Mouse (Mus musculus) regulatory T cell (primary cell): ENCODE measurements around the gene Tspan32.

ENCODE experiments used
- in situ Hi-C: fragments of 300-600 bp; cut with MboI, MseI; formaldehyde crosslinking; loops from one replicate; pipeline ENCODE4 v1.15.1; 2025; ENCODE audit warnings: high pct_unique_total_duplicates

Tspan32 gene

DNA sequence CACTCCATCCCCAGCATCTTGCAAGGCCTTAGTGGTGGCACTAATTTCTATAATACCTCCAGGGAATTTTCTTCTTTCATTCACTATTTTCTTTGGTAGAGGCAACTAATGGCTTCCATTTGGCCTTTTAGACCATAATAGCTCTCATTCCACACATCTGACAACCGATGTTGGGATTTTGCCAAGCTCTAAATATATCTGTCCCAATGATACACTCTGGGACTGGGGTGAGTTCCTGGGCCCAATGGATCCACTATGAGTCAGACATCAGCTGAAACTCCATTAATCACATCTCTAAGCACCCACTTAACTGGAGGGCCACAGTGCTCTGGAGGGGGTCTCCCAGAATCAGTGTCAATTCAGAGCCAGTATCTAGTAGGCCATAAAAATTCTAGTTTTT lies 27.0 kb downstream of the Tspan32 start:
- in situ Hi-C loops: no loop called here

DNA sequence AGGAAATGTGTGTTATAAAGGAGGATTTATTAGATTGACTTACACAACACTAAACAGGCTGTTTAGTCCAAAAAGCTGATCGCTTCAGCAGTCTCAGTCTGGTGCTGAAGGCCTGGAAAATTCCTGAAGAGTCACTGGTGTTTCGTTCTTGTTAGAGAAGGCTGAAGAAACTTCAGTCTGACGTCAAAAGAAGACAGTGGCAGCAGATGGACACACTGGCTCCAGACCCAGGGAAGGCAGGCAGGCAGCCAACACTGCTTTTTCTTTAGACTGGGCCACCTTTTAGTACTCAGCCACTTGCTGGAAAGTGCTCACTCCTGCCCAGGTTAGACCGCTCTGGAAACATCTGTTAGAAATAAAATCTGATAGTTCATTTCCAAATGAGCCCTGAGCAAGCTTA lies 28.7 kb downstream of the Tspan32 start:
- in situ Hi-C loops: no loop called here

DNA sequence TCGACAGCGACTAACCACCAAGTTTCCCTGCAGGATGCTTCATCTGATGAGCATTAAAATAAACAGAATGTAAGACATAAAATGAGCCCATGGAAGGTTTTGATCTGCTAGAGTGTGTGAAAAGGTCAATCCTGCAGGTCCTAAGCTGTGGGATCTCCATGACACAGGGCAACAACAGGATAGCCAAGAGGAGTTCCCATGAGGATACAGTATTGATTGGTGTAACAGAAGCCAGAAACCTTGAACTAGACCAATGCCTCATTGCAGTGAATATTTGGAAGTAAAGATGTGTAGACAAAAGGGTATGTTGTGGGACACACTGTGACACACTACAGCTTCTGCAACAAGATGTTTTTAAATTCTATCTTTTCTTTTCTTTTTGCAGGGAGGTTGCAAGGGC lies 29.3 kb downstream of the Tspan32 start:
- in situ Hi-C loops: no loop called here

DNA sequence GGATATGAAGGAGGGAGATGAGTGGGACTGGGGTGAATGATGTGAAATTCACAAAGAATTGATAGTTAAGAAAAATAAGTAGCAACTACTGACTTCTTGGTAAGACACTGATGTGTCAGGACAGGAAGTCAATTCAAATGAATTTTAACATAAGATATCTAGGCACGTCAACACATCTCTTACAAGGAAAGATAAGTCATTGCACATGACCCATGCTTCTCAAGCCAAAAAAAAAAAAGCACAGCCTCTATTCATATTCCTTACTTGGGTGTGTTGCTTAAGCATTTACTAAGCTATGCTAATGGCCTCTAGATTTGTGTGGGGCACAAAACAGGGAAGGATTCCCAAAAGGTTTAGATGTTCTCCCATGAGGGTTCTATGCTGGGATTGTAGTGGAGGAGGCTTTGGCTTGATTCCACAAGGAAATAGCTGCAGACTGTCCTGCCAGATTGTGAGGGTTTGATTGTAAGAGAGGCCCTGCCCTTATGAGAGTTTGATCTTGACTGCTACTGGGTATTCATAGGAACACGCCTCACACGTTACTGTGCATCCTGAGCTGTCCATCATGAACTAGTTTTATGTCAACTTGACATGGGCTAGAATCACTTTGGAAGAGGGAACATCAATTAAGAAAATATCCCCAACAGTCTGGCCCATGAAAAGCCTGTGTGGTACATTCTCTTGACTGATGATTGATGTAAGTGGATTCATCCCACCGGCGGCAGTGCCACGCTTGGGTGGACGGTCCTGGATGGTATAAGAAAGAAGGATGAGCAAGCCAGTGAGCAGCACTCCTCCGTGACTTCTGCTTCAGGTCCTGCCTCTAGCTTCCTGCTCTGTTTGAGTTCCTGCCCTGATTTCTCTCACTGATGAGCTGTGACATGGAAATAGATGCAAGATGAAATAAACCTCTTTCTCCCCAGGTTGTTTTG lies 29.9 kb downstream of the Tspan32 start:
- in situ Hi-C loops: no loop called here

DNA sequence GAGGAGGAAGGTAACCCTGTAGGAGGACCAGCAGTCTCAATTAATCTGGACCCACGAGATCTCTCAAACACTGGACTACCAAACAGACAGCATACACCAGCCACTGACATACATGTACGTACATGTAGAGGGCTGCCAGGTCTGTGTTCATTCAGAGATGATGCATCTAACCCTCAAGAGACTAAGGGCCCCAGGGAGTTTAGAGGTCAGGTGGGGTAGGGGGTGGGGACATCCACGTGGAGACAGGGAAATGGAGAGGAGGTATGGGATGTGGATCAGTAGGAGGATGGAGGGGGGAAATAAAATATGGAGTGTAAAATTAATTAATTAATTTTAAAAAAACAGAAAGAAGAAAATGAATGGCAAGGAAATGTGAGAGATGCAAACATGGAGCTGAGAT lies 31.9 kb downstream of the Tspan32 start:
- in situ Hi-C loops: no loop called here

DNA sequence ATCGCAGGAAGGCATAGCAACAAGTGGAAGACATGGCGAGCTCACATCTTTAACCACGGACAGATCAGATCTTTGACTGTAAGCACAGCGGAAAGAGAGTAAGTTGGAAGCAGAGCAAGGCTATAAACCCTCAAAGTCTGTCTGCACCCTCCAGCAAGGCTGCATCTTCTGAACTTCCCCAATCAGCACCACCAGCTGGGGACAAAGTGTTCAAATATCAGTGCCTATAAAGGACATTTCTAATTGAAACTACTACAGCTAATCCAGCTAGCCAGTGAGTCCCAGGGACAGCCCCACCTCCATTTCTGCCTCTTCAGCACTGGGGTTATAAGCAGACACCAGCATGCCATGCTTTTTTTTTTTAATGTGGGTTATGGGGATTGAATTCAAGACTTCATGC lies 32.5 kb downstream of the Tspan32 start:
- in situ Hi-C loops: no loop called here

DNA sequence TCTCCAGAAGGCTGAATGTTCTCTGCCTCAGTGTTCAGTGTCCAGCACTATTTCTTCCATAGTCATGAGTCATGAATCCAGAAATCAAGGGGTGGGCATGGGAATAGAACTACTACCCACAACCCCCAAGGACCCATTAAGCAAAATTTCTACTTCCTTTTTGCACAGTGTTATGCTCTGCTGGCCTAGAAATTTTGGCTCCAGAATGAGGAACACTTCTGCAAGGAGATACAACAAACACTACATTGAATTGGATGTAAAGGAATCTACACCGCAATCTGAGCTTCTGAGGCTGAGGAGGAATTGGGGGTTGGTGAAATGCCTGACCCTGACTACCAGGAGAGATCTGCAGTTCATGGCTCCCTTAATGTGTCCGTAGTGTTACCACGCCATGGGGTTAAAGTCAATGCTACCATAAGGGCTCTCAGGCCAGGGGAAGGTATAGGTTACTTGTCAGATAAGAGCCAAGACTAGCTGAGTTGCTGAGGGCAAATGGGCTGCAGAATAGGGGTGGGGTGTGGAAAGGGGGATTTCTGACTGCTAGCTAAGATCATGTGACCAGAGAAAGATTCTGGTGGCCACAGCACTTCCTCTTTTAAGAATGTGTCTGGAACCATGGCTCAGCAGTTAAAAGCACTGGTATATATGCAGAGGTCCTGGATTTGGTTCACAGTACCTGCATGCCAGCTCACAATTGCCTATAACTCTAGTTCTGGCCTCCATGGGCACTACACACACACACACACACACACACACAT lies 33.5 kb downstream of the Tspan32 start:
- in situ Hi-C loops: no loop called here

DNA sequence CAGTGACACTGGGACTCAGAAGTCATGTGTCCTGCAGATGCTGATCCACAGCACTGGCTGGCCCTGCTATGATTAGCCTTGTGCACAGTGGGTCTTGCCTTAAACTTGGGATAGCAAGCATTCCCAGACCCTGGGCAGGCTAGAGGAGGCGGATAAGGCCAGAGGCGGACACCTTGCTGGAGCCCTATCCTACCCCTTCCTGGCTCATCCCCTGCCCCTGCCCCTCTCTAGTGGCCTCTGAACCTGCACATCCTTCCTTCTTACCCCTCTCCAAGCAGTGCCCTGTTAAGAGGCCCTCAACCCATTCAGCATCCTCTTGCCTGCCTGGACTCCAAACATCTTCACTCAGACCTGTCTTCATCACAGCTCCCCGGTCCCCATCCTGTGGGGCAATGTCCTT lies 35.7 kb downstream of the Tspan32 start:
- in situ Hi-C loops: no loop called here

DNA sequence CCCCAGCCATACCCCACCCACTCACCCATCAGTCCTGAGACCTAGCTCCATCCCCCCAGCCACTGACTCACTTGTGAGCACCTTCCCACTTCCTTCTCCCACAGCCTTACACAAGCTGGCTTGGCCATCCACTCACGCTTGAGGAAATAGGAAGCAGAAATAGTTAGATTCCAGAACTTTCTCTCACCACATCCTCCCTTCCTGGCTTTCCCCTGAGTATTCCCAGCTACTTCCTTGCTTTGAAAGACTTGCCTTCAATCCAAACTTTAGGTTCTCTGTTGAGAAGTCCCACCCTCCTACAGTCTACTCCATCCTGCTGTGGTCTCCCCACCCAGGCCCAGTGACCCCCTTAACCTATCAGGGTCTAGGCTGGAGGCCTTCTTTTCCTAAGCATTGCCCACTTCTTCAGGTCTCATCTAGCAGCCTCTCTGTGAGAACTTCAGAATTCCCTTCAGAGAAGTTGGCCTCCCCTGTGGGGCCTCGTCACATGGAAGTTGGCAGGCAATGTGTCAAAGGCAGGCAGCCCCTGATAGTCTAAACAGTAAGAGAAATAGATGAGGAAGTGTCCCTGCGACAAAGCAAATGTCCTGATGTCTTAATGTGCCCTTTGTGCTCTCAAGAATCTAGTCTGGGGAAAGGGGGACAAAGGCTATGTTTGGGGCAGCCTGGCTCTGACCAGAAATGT lies 36.4 kb downstream of the Tspan32 start:
- in situ Hi-C loops: no loop called here

DNA sequence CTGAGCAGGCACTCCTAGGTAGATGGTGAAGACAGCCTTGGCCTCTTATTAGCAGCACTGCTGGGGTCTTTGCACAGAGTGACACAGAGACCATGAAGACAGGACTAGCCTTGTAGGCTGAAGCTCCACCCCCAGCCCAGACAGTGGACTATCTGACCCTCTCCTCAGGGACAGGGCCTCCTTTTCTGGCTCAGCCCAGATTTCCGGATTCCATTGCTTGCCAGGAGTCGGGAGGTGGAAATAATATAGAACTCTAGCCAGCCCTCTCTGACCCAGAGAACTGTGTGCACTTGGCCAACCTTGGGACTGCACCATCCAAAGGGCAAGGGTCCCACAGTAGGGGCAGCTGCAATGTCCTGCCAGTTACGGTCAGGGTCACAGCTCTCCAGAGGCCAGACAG lies 37.2 kb downstream of the Tspan32 start:
- in situ Hi-C loops: no loop called here

DNA sequence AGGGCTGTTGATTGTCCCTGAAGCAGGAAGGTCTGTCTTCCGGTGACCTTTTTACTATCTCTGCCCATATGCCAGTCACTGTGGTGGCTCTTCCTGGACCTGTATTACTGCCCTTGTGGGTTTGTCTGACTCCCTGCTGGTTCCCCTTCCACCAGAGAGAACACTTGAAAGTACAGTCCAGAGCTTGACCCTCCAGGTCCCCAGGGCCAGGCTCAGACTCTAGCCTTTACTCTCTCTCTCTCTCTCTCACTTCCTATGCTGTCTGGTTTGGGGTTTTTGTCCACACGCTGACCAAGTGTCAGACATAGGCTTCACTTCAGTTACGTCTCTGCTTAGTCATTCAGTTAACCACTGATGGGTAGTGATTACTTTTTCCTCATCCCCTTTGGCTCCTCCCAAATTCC lies 38.1 kb downstream of the Tspan32 start:
- in situ Hi-C loops: no loop called here

DNA sequence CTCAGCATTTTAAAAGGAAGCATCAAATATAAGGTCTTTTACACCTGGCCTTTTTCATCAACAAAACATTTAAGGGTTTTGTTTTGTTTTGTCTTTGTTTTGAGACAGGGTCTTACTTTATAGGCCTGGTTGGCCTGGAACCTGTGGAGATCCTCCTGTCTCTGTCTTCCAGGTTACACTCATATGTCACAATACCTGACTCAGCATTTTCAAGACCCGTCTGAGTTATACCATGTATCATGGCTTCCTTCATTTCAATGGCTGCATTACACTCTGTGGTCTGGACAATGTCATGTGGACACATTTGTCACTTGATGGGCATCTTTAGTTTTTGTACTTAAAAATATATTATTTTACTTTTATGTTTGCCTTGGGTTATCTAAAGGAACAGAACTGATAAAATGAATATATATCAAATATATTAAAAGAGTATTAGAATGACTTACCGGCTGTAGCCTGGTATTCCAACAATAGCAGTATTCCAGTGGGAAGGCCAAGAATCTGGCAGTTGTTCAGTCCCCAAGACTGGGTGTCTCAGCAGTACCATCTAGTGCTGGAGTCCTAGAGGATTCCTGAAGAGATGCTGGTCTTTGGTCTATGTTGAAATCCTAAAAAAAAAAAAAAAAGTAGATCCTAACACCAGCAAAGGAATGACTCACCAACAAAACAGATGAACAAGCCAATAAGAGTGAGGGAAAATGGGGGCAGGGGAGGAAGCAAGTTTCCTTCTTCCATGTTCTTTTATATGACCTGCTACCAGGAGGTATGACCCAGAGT lies 39.4 kb downstream of the Tspan32 start:
- in situ Hi-C loops: no loop called here

DNA sequence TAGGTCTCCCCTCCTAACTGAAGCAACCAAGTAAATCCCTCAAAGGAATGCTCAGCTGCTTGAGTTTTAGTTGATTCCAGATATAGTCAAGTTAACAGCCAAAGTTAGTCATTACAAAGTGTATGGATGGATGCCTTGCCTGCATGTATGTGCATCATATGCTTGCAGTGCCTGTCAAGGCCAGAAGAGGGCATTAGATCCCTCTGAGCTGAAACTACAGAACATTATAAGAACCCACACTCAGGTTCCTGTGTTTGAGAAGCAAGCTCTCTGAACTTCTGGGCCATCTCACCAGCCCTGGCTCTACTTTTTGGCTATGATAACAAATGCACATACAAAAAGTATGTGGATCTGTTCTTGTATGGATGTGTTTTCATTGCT lies 40.0 kb downstream of the Tspan32 start:
- in situ Hi-C loops: no loop called here

DNA sequence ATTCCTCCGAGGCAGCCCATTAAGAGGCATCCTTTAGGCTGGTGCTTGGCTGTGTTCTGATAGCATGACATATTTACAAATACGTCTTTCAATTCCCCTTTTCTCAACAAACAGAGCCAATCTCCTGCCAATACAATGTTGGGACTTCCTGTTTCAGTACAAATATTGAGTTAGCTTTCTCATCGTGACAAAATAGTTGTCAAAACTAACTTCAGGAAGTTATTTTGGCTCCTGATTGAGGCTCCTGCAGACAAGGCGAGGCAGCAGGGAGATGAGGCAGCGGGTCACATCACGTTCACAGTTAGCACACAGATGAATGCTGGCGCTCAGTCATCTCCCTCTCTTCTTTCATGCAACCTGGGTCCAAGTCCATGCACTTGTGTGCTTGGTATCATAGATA lies 41.5 kb downstream of the Tspan32 start:
- in situ Hi-C loops: no loop called here

DNA sequence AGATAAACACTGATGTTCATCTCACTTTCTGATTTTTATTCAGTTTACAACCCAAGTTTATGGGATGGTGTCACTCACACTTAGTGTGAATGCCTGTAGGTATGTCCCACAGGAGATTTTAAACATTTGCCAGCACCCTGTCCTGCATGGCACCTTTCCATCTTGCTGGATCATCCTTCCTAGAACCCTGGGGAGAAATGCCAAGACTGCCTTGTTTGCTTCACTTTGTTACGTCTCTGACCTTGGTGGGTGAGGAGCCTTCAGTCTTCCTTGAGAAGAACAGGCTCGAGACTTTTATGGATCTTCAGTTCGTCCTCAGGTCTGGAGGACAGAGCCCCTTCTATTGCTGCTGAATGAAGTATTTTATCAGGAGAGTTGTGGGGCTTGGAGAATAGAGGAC lies 44.5 kb downstream of the Tspan32 start:
- in situ Hi-C loops: no loop called here

DNA sequence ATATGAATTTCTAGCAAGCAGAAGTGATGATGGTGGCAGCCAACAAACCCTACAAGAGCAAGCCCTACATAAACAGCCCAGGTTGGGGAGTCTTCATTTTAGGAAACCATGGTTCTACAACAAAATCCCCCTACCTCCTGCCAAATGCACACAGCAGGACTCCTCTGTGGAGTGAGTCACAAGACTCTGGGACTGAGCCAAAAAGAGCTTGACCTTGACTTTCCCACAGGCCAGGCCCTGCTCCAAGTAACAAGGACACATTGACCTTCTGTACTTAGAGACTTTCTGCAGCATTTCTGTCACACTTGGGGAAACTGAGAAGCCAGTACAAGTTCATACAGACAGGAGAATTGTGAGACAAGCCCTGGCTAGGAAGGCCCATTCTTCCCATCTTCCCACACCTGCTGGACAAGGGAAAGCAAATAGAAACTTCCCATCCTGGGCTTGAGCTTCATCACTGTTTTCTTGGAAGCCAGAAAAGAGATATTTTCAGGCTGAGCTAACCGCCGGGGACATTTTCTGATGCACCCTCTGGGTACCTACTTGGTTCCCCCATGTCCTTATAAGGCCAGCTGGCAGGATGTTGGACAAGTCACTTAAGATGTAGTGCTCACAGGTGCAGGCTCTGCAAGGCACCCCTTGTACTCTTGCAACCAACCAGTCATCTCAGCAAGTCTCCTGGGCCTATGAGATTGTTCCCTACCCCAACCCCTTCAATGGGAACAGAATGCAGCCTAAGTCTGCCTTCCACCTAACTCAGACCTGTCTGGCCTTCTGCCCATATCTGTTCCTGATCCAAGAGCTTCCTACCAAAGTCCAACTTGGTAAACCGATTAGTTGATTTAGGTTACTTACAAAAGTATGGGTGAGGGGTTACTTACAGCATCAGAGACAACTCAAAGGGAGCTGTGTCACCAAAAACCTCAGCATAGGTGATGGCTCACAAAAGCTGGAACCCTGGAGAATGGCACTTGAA lies 45.3 kb downstream of the Tspan32 start:
- in situ Hi-C loops: loop anchor here (5.0 kb wide), 1 partner anchor 43 kb away; the partner anchor contains the start of gene Tspan32

DNA sequence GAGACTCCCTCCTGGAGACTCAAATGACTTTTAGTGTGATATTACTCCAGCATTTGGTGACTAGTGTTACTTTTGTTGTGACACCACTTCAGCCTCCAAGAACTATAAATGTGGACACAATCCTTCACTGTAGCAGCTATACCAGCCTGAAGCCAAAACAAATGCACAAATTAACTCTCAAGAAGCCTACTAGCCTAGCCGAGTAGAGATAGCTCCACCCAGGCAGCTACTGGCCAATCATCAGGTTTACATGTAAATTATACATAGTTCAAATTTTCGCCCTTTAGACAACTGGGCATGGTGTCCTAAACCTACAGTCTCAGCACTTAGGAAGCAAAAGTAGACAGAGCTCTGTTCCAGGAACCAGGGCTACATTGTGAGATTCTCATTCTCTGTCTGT lies 46.5 kb downstream of the Tspan32 start:
- in situ Hi-C loops: loop anchor here (5.0 kb wide), 1 partner anchor 44 kb away; the partner anchor contains the start of gene Tspan32

DNA sequence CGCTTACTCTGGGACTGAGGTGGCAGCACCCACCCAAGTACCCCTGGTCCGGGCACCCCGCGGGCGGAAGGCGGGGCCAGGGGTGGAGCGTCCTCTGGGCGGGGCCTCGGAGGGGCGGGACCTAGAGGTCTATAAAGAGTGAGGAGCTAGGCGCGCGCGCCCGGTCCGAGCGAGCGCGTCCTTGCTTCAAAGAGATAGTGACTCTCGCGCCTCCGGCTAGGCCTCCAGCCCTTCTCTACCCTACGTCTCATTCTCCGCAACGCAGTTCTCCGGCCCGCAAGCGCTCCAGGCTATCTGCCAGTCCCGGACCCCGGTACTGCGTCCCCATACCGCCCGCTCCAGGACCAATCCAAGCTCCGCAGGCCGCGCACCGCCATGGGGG lies 47.8 kb downstream of the Tspan32 start, which contains the start of gene Cd81:
Gene Cd81, plus strand, starts transcription at position 114 of the 382 bp plus-strand sequence.
- in situ Hi-C loops: loop anchor here (5.0 kb wide), 1 partner anchor 45 kb away; the partner anchor contains the start of gene Tspan32

DNA sequence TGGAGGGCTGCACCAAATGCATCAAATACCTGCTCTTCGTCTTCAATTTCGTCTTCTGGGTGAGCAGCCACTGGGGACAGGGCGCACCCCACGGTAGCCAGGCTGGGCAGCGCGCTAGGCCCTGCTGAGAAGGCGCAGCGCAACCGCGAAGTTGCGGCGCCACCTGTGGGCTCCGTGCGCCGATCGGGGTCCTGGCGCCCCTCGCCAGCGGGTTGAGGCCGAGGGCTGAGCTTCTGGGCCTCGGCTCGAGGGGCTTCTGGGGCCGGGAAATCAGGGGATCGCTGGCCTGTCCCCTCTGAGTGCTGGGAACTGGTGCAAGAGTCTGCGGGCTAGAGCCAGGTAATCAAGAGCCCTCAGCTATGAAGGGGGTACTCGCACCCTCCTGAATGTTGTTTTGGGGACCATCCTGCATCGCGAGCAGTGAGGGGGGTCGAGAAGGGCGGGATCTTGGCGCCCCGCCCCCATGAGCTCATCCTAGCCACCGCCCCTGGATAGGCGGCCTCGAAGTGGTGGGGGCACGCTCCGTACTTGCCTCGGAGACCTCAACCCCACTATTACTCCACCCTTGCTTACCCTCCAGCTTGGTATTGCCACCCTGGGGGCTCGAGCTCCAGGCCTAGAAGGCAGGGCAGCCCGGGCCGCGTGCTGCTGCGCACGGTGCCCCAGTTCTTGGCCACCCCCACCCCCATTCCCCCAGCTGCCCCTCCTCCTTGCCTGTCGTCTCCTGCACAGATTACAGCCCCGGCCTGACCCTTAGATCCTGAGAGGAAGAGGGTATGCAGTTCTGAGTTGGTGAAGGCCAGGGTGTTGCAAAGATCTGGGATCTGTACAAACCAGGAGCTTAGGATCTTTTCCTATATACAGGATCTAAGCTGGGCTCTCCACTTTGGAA lies 48.4 kb downstream of the Tspan32 start:
- in situ Hi-C loops: loop anchor here (5.0 kb wide), 1 partner anchor 46 kb away; the partner anchor contains the start of gene Tspan32
